Mouse (Mus musculus) kidney, embryonic 16.5 days (tissue): ENCODE data around the gene B4galt3. TPM values are rescaled to one million over a fixed set of nuclear protein-coding genes. Genes with fewer than 3 reads are reported as not detected.
A peak's percentile ranks its signal among the peaks of the same experiment; 100 is the strongest.
"Not testable (repeated sequence)": the region's sequence is repeated elsewhere in the genome, so short reads cannot be mapped to it uniquely, and the experiment has no call there.

Experiments used
- ATAC-seq: fragments of 200-750 bp; cut with Nextera tagmentation; 2 replicates; pipeline ENCODE4 v1.8.0; 2017; ENCODE audit warnings: moderate TSS enrichment; ENCODE audit not compliant: low FRiP score, low TSS enrichment
- H3K27ac ChIP-seq: fragments of 300-500 bp; sonication (generic); 2 replicates; pipeline ENCODE4 v1.5.1; 2014; ENCODE audit warnings: low read length
- H3K27me3 ChIP-seq: fragments of 300-500 bp; sonication (generic); 2 replicates; pipeline ENCODE4 v1.6.1; 2014; ENCODE audit warnings: low read length, control low read depth, mixed read lengths; ENCODE audit not compliant: insufficient read depth
- H3K36me3 ChIP-seq: fragments of 300-500 bp; sonication (generic); 2 replicates; pipeline ENCODE4 v1.6.1; 2014; ENCODE audit warnings: low read length, control low read depth, mixed read lengths; ENCODE audit not compliant: insufficient read depth
- H3K4me1 ChIP-seq: fragments of 300-500 bp; sonication (generic); 2 replicates; pipeline ENCODE4 v1.6.1; 2014; ENCODE audit warnings: low read length, control low read depth, mixed read lengths; ENCODE audit not compliant: insufficient read depth
- H3K4me2 ChIP-seq: fragments of 300-500 bp; sonication (generic); replicated peaks from 2 replicates; pipeline ENCODE4 v1.6.1; 2014; ENCODE audit warnings: low read depth, low read length
- H3K4me3 ChIP-seq: fragments of 300-500 bp; sonication (generic); 2 replicates; pipeline ENCODE4 v1.5.1; 2014; ENCODE audit warnings: mild to moderate bottlenecking, low read length
- H3K9ac ChIP-seq: fragments of 300-500 bp; sonication (generic); replicated peaks from 2 replicates; pipeline ENCODE4 v1.6.1; 2014; ENCODE audit warnings: low read length
- H3K9me3 ChIP-seq: fragments of 300-500 bp; sonication (generic); 2 replicates; pipeline ENCODE4 v1.6.1; 2016; ENCODE audit warnings: low read length, control low read depth
- WGBS: fragments of 180-500 bp; shearing (Covaris S2); extraction: QIAGEN DNeasy Blood & Tissue Kit; methylation state at CpG from one replicate; pipeline ENCODE4 v1.1.7; 2014; 5-methylcytosine and 5-hydroxymethylcytosine counted together
- polyA plus RNA-seq: library from polyadenylated mRNA; unstranded; fragments of >200 nt; fragmentation: Nextera tagmentation; extraction: Ambion mirVana; gene quantifications from 2 replicates; pipeline ENCODE4 v1.2.1, GENCODE M21; 2015

Gene B4galt3
- polyA plus RNA-seq, 1 experiment from 2014 or later: 92.2 TPM

GRCm38 (mm10) chr1:171293351-171293750 lies 23.2 kb downstream of the B4galt3 start:
- WGBS: 86% methylated on average over 3 of the region's 3 CpGs
- Histone ChIP-seq H3K4me2 (peak overlapping the region; percentile 92), H3K27ac (no peak overlapping the region), H3K4me1 (peaks cover 11% of the 10 kb centered on the region), H3K9me3 (no peaks in the 10 kb centered on the region), H3K4me3 (peak overlapping the region; percentile 66), H3K9ac (peak overlapping the region; percentile 94; the same call in 1 of the 2 replicates), H3K36me3 (peaks cover 15% of the 10 kb centered on the region), H3K27me3 (peaks cover 9% of the 10 kb centered on the region; the same call in 1 of the 2 replicates)
- no peak for ATAC-seq

- Histone ChIP-seq H3K27ac (peak overlapping the region; percentile 99), H3K4me2 (peak overlapping the region; percentile 92), H3K9me3 (no peaks in the 10 kb centered on the region), H3K36me3 (peaks cover 13% of the 10 kb centered on the region), H3K27me3 (peaks cover 9% of the 10 kb centered on the region; the same call in 1 of the 2 replicates), H3K4me1 (peaks cover 9% of the 10 kb centered on the region; the same call in 1 of the 2 replicates), H3K9ac (peak overlapping the region; percentile 94), H3K4me3 (peak overlapping the region; percentile 66)
- no peak for ATAC-seq
- WGBS: 39% methylated on average over 5 of the region's 5 CpGs
These were observed 23.8 kb downstream of the B4galt3 start for GRCm38 (mm10) chr1:171293906-171294297.

- H3K4me3 ChIP-seq: peak within 1 kb of the TSS; percentile 66
- H3K36me3 ChIP-seq: peaks cover 7% of the 10 kb centered on the region
- peak; percentile 72 for ATAC-seq
- peaks cover 9% of the 10 kb centered on the region; the same call in 1 of the 2 replicates for H3K27me3 ChIP-seq
- peaks cover 9% of the 10 kb centered on the region; the same call in 1 of the 2 replicates for H3K4me1 ChIP-seq
- peak within 1 kb of the TSS; percentile 99 for H3K27ac ChIP-seq
- H3K9ac ChIP-seq: peak within 1 kb of the TSS; percentile 94
- WGBS: under 1% methylated on average over 42 of the region's 42 CpGs
- H3K4me2 ChIP-seq: peak within 1 kb of the TSS; percentile 92
- H3K9me3 ChIP-seq: no peaks in the 10 kb centered on the region
These were observed 24.4 kb downstream of the B4galt3 start, which contains the start of gene Ufc1 for GRCm38 (mm10) chr1:171294298-171295062. TSS of gene Ufc1 (minus strand) at chr1:171295024.

GRCm38 (mm10) chr1:171295063-171295402 lies 24.9 kb downstream of the B4galt3 start:
- Histone ChIP-seq H3K27ac (peak overlapping the region; percentile 99), H3K36me3 (peaks cover 1% of the 10 kb centered on the region; the same call in 1 of the 2 replicates), H3K9ac (peak overlapping the region; percentile 94), H3K4me3 (peak overlapping the region; percentile 66), H3K4me2 (peak overlapping the region; percentile 92), H3K4me1 (peaks cover 9% of the 10 kb centered on the region; the same call in 1 of the 2 replicates), H3K9me3 (no peaks in the 10 kb centered on the region), H3K27me3 (peaks cover 9% of the 10 kb centered on the region; the same call in 1 of the 2 replicates)
- no peak for ATAC-seq
- 13% methylated on average over 3 of the region's 3 CpGs for WGBS

- 77% methylated on average over 3 of the region's 3 CpGs for WGBS
- no peak overlapping the region for H3K4me3 ChIP-seq
- H3K4me2 ChIP-seq: no peak overlapping the region
- H3K36me3 ChIP-seq: no peaks in the 10 kb centered on the region
- no peak overlapping the region for H3K27ac ChIP-seq
- peaks cover 8% of the 10 kb centered on the region; the same call in 1 of the 2 replicates for H3K4me1 ChIP-seq
- ATAC-seq: no peak
- no peaks in the 10 kb centered on the region for H3K9me3 ChIP-seq
- H3K27me3 ChIP-seq: peaks cover 9% of the 10 kb centered on the region; the same call in 1 of the 2 replicates
- no peak overlapping the region for H3K9ac ChIP-seq
These were observed 28.1 kb downstream of the B4galt3 start for GRCm38 (mm10) chr1:171298226-171298625.

GRCm38 (mm10) chr1:171306157-171306556 lies 36.0 kb downstream of the B4galt3 start:
- not testable (repeated sequence) for H3K27ac ChIP-seq, H3K9me3 ChIP-seq, H3K27me3 ChIP-seq, H3K4me2 ChIP-seq, H3K36me3 ChIP-seq, H3K4me3 ChIP-seq, ATAC-seq, H3K4me1 ChIP-seq, H3K9ac ChIP-seq
- 69% methylated on average over 5 of the region's 5 CpGs for WGBS

- 71% methylated on average over 2 of the region's 2 CpGs for WGBS
- no peak overlapping the region for H3K9ac ChIP-seq
- no peak overlapping the region for H3K4me3 ChIP-seq
- no peak overlapping the region for H3K4me2 ChIP-seq
- no peaks in the 10 kb centered on the region for H3K27me3 ChIP-seq
- H3K9me3 ChIP-seq: no peaks in the 10 kb centered on the region
- no peaks in the 10 kb centered on the region for H3K36me3 ChIP-seq
- no peaks in the 10 kb centered on the region for H3K4me1 ChIP-seq
- ATAC-seq: no peak
- no peak overlapping the region for H3K27ac ChIP-seq
These were observed 39.2 kb downstream of the B4galt3 start for GRCm38 (mm10) chr1:171309321-171309720.

- WGBS: 11% methylated on average over 7 of the region's 7 CpGs
- H3K4me2 ChIP-seq: peak overlapping the region; percentile 46
- no peaks in the 10 kb centered on the region for H3K27me3 ChIP-seq
- H3K27ac ChIP-seq: no peak overlapping the region
- H3K9me3 ChIP-seq: no peaks in the 10 kb centered on the region
- no peaks in the 10 kb centered on the region for H3K36me3 ChIP-seq
- peak overlapping the region; percentile 41 for H3K4me3 ChIP-seq
- H3K9ac ChIP-seq: peak overlapping the region; percentile 24
- ATAC-seq: no peak
- H3K4me1 ChIP-seq: no peaks in the 10 kb centered on the region
These were observed 49.6 kb downstream of the B4galt3 start for GRCm38 (mm10) chr1:171319748-171320147.

GRCm38 (mm10) chr1:171320151-171320550 lies 50.0 kb downstream of the B4galt3 start:
- Histone ChIP-seq H3K4me3 (peak overlapping the region; percentile 41), H3K4me1 (no peaks in the 10 kb centered on the region), H3K27ac (no peak overlapping the region), H3K4me2 (peak overlapping the region; percentile 46), H3K9ac (peak overlapping the region; percentile 24), H3K27me3 (no peaks in the 10 kb centered on the region), H3K36me3 (no peaks in the 10 kb centered on the region), H3K9me3 (no peaks in the 10 kb centered on the region)
- 11% methylated on average over 5 of the region's 5 CpGs for WGBS
- no peak for ATAC-seq

- no peaks in the 10 kb centered on the region for H3K9me3 ChIP-seq
- no peak overlapping the region for H3K4me3 ChIP-seq
- H3K4me1 ChIP-seq: no peaks in the 10 kb centered on the region
- no peaks in the 10 kb centered on the region for H3K27me3 ChIP-seq
- no peak for ATAC-seq
- H3K4me2 ChIP-seq: no peak overlapping the region
- H3K27ac ChIP-seq: no peak overlapping the region
- no peak overlapping the region for H3K9ac ChIP-seq
- no peaks in the 10 kb centered on the region for H3K36me3 ChIP-seq
These were observed 51.3 kb downstream of the B4galt3 start for GRCm38 (mm10) chr1:171321415-171321814.
